Mouse (Mus musculus) heart, embryonic 11.5 days (tissue): Measurements from ENCODE around the gene Chsy1. TPM values are rescaled to one million over a fixed set of nuclear protein-coding genes. Genes with fewer than 3 reads are reported as not detected.
A peak's percentile ranks its signal among the peaks of the same experiment; 100 is the strongest.

Experiments
- ATAC-seq: fragments of 200-750 bp; cut with Nextera tagmentation; replicated peaks from 2 replicates; pipeline ENCODE4 v1.8.0; 2017; ENCODE audit warnings: moderate library complexity; ENCODE audit not compliant: insufficient number of reproducible peaks, low FRiP score, low TSS enrichment
- H3K27ac ChIP-seq: fragments of 300-500 bp; sonication (generic); 2 replicates; pipeline ENCODE4 v1.5.1; 2014; ENCODE audit warnings: mild to moderate bottlenecking, low read depth, low read length
- H3K27me3 ChIP-seq: fragments of 300-500 bp; sonication (generic); 2 replicates; pipeline ENCODE4 v1.6.1; 2014; ENCODE audit warnings: mild to moderate bottlenecking, low read length, mixed read lengths; ENCODE audit not compliant: control insufficient read depth, insufficient read depth
- H3K36me3 ChIP-seq: fragments of 300-500 bp; sonication (generic); 2 replicates; pipeline ENCODE4 v1.6.1; 2014; ENCODE audit warnings: mild to moderate bottlenecking, low read length, moderate library complexity, mixed read lengths; ENCODE audit not compliant: control insufficient read depth, insufficient read depth
- H3K4me1 ChIP-seq: fragments of 300-500 bp; sonication (generic); 2 replicates; pipeline ENCODE4 v1.6.1; 2014; ENCODE audit warnings: low read length; ENCODE audit not compliant: control insufficient read depth, insufficient read depth
- H3K4me2 ChIP-seq: fragments of 300-500 bp; sonication (generic); 2 replicates; pipeline ENCODE4 v1.6.1; 2014; ENCODE audit warnings: mild to moderate bottlenecking, moderate library complexity
- H3K4me3 ChIP-seq: fragments of 300-500 bp; sonication (generic); 2 replicates; pipeline ENCODE4 v1.5.1; 2014; ENCODE audit warnings: low read depth, low read length
- H3K9ac ChIP-seq: fragments of 300-500 bp; sonication (generic); 2 replicates; pipeline ENCODE4 v1.6.1; 2014; ENCODE audit warnings: mild to moderate bottlenecking, low read depth, low read length, moderate library complexity
- H3K9me3 ChIP-seq: fragments of 300-500 bp; sonication (generic); replicated peaks from 2 replicates; pipeline ENCODE4 v1.6.1; 2016; ENCODE audit warnings: low read length; ENCODE audit not compliant: control insufficient read depth
- WGBS: fragments of 180-500 bp; shearing (Covaris S2); extraction: QIAGEN DNeasy Blood & Tissue Kit; methylation state at CpG from one replicate; pipeline ENCODE4 v1.1.7; 2014; ENCODE audit not compliant: insufficient replicate concordance; 5-methylcytosine and 5-hydroxymethylcytosine counted together
- polyA plus RNA-seq: library from polyadenylated mRNA; unstranded; fragments of >200 nt; fragmentation: Nextera tagmentation; extraction: Ambion mirVana; gene quantifications from 2 replicates; pipeline ENCODE4 v1.2.1, GENCODE M21; 2014

The Chsy1 gene
- polyA plus RNA-seq, 1 experiment from 2014 or later: 29.0 TPM

- H3K4me2 ChIP-seq: no peak overlapping the region
- H3K36me3 ChIP-seq: no peaks in the 10 kb centered on the region
- no peak for ATAC-seq
- no peaks in the 10 kb centered on the region for H3K9me3 ChIP-seq
- peaks cover 51% of the 10 kb centered on the region for H3K4me1 ChIP-seq
- H3K4me3 ChIP-seq: no peak overlapping the region
- WGBS: 58% methylated on average over 3 of the region's 3 CpGs
- H3K27me3 ChIP-seq: no peaks in the 10 kb centered on the region
- H3K27ac ChIP-seq: no peak overlapping the region; the same call in none of the 2 replicates
- H3K9ac ChIP-seq: no peak overlapping the region
Measured at GRCm38 (mm10) chr7:66200383-66200782, 91.1 kb downstream of the Chsy1 start.

- ATAC-seq: no peak
- 24% methylated on average over 8 of the region's 8 CpGs for WGBS
- no peak overlapping the region; the same call in none of the 2 replicates for H3K27ac ChIP-seq
Measured at GRCm38 (mm10) chr7:66200791-66201450, 91.6 kb downstream of the Chsy1 start.

GRCm38 (mm10) chr7:66201657-66202056 lies 92.3 kb downstream of the Chsy1 start:
- H3K36me3 ChIP-seq: no peaks in the 10 kb centered on the region
- H3K9me3 ChIP-seq: no peaks in the 10 kb centered on the region
- no peak overlapping the region for H3K4me3 ChIP-seq
- whole genome bisulfite sequencing: 95% methylated on average over 2 of the region's 2 CpGs
- no peak for ATAC-seq
- H3K27ac ChIP-seq: no peak overlapping the region
- H3K4me1 ChIP-seq: peaks cover 40% of the 10 kb centered on the region
- no peaks in the 10 kb centered on the region for H3K27me3 ChIP-seq
- no peak overlapping the region for H3K9ac ChIP-seq
- H3K4me2 ChIP-seq: no peak overlapping the region

More at GRCm38 (mm10) chr7:66200791-66201450, 91.6 kb downstream of the Chsy1 start:
- Histone ChIP-seq H3K4me2 (no peak overlapping the region), H3K4me1 (peaks cover 46% of the 10 kb centered on the region), H3K27me3 (no peaks in the 10 kb centered on the region), H3K36me3 (no peaks in the 10 kb centered on the region), H3K4me3 (no peak overlapping the region), H3K9ac (no peak overlapping the region), H3K9me3 (no peaks in the 10 kb centered on the region)

GRCm38 (mm10) chr7:66209920-66210319 lies 100.6 kb downstream of the Chsy1 start:
- Histone ChIP-seq H3K27ac (no peak overlapping the region), H3K4me1 (no peaks in the 10 kb centered on the region), H3K27me3 (no peaks in the 10 kb centered on the region), H3K9me3 (no peaks in the 10 kb centered on the region), H3K9ac (no peak overlapping the region), H3K36me3 (no peaks in the 10 kb centered on the region), H3K4me2 (no peak overlapping the region), H3K4me3 (no peak overlapping the region)
- 82% methylated on average over 2 of the region's 2 CpGs for WGBS
- ATAC-seq: no peak

- no peak overlapping the region for H3K27ac ChIP-seq
- 82% methylated on average over 1 of the region's 1 CpGs for WGBS
- no peak overlapping the region for H3K4me3 ChIP-seq
- no peaks in the 10 kb centered on the region for H3K36me3 ChIP-seq
- no peaks in the 10 kb centered on the region for H3K9me3 ChIP-seq
- peaks cover 5% of the 10 kb centered on the region for H3K4me1 ChIP-seq
- no peaks in the 10 kb centered on the region for H3K27me3 ChIP-seq
- H3K9ac ChIP-seq: no peak overlapping the region
- no peak for ATAC-seq
- no peak overlapping the region for H3K4me2 ChIP-seq
Measured at GRCm38 (mm10) chr7:66212887-66213286, 103.6 kb downstream of the Chsy1 start.

GRCm38 (mm10) chr7:66214477-66214876 lies 105.2 kb downstream of the Chsy1 start:
- no peak overlapping the region for H3K4me2 ChIP-seq
- no peaks in the 10 kb centered on the region for H3K9me3 ChIP-seq
- peaks cover 19% of the 10 kb centered on the region for H3K4me1 ChIP-seq
- no peak for ATAC-seq
- H3K36me3 ChIP-seq: no peaks in the 10 kb centered on the region
- WGBS: 73% methylated on average over 6 of the region's 6 CpGs
- H3K4me3 ChIP-seq: no peak overlapping the region
- no peak overlapping the region for H3K27ac ChIP-seq
- H3K9ac ChIP-seq: no peak overlapping the region
- H3K27me3 ChIP-seq: no peaks in the 10 kb centered on the region

GRCm38 (mm10) chr7:66215911-66216310 lies 106.6 kb downstream of the Chsy1 start:
- H3K4me2 ChIP-seq: no peak overlapping the region
- H3K36me3 ChIP-seq: no peaks in the 10 kb centered on the region
- no peak for ATAC-seq
- peaks cover 19% of the 10 kb centered on the region for H3K4me1 ChIP-seq
- no peaks in the 10 kb centered on the region for H3K9me3 ChIP-seq
- no peak overlapping the region for H3K27ac ChIP-seq
- WGBS: 80% methylated on average over 1 of the region's 1 CpGs
- H3K27me3 ChIP-seq: no peaks in the 10 kb centered on the region
- no peak overlapping the region for H3K4me3 ChIP-seq
- no peak overlapping the region for H3K9ac ChIP-seq

GRCm38 (mm10) chr7:66217011-66217410 lies 107.7 kb downstream of the Chsy1 start:
- H3K4me1 ChIP-seq: peaks cover 19% of the 10 kb centered on the region
- H3K9me3 ChIP-seq: no peaks in the 10 kb centered on the region
- ATAC-seq: no peak
- H3K4me3 ChIP-seq: no peak overlapping the region
- H3K4me2 ChIP-seq: no peak overlapping the region
- no peaks in the 10 kb centered on the region for H3K27me3 ChIP-seq
- no peaks in the 10 kb centered on the region for H3K36me3 ChIP-seq
- no peak overlapping the region for H3K27ac ChIP-seq
- WGBS: 77% methylated on average over 7 of the region's 7 CpGs
- H3K9ac ChIP-seq: no peak overlapping the region

GRCm38 (mm10) chr7:66217531-66218094 lies 108.3 kb downstream of the Chsy1 start:
- H3K9me3 ChIP-seq: no peaks in the 10 kb centered on the region
- ATAC-seq: no peak
- no peaks in the 10 kb centered on the region for H3K36me3 ChIP-seq
- no peak overlapping the region for H3K4me2 ChIP-seq
- peak overlapping the region; percentile 86 for H3K27ac ChIP-seq
- no peak overlapping the region for H3K4me3 ChIP-seq
- peaks cover 21% of the 10 kb centered on the region for H3K4me1 ChIP-seq
- WGBS: 75% methylated on average over 7 of the region's 7 CpGs
- peak overlapping the region; percentile 30; the same call in 1 of the 2 replicates for H3K9ac ChIP-seq
- no peaks in the 10 kb centered on the region for H3K27me3 ChIP-seq
